Mouse (Mus musculus): ENCODE results near the gene Acads.
"Not testable (repeated sequence)": the region's sequence is repeated elsewhere in the genome, so short reads cannot be mapped to it uniquely, and the experiment has no call there.

Gene Acads

GRCm38 (mm10) chr5:115091015-115091414 is 28.1 kb downstream of the Acads start:
- in situ Hi-C loops (cut with MboI; ENCODE audit: low pct_unique_long_range_greater_than_20kb in 1 of 2, low sequenced_read_pairs in 2 of 2, unreplicated experiment in 1 of 2), result no loop called here

GRCm38 (mm10) chr5:115089592-115090268 is 29.4 kb downstream of the Acads start:
- in situ Hi-C loops (cut with MboI; ENCODE audit: low pct_unique_long_range_greater_than_20kb in 1 of 2, low sequenced_read_pairs in 2 of 2, unreplicated experiment in 1 of 2), result loop anchor here in 1 of 2 experiments (10.0 kb wide), 1 partner anchor 115 kb away; the partner anchor contains the start of gene Hnf1a

- in situ Hi-C loops (cut with MboI; ENCODE audit: low pct_unique_long_range_greater_than_20kb in 1 of 2, low sequenced_read_pairs in 2 of 2, unreplicated experiment in 1 of 2), result loop anchor here in 1 of 2 experiments (10.0 kb wide), 1 partner anchor 111 kb away; the partner anchor contains the start of gene Hnf1a
These were observed 33.5 kb downstream of the Acads start for GRCm38 (mm10) chr5:115085675-115086074.

- in situ Hi-C loops (cut with MboI; ENCODE audit: low pct_unique_long_range_greater_than_20kb in 1 of 2, low sequenced_read_pairs in 2 of 2, unreplicated experiment in 1 of 2), result loop anchor here in 1 of 2 experiments (10.0 kb wide), 1 partner anchor 109 kb away; the partner anchor contains the start of gene Hnf1a
These were observed 35.7 kb downstream of the Acads start for GRCm38 (mm10) chr5:115083492-115083891.

DNA sequence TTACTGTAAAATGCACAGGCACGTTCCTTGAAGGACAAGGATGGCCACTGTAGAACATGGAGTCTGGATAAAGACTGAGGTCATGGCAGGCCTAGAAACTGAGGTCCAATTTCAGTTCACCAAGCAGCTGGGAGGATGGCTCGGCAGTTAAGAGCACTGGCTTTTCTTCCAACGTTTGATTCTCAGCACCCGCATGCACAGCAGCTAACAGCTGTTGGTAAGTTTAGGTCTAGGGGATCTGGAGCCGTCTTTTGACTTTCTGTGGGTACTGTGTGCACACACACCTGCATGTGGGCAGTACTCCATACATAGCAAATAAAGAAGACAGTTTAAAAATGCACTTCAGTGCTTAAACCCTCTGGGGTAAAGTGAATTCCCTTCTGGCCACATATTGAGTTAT is 37.5 kb downstream of the Acads start:
- in situ Hi-C loops (cut with MboI; ENCODE audit: low pct_unique_long_range_greater_than_20kb in 1 of 2, low sequenced_read_pairs in 2 of 2, unreplicated experiment in 1 of 2), result loop anchor here in 1 of 2 experiments (10.0 kb wide), 1 partner anchor 107 kb away; the partner anchor contains the start of gene Hnf1a

GRCm38 (mm10) chr5:115076144-115076901 is 42.8 kb downstream of the Acads start:
- in situ Hi-C loops (cut with MboI; ENCODE audit: low pct_unique_long_range_greater_than_20kb in 1 of 2, low sequenced_read_pairs in 2 of 2, unreplicated experiment in 1 of 2), result loop anchor here in 1 of 2 experiments (5.0 kb wide), 1 partner anchor 99 kb away; no protein-coding TSS in a partner anchor

- in situ Hi-C loops (cut with MboI; ENCODE audit: low pct_unique_long_range_greater_than_20kb in 1 of 2, low sequenced_read_pairs in 2 of 2, unreplicated experiment in 1 of 2), result loop anchor here in 1 of 2 experiments (5.0 kb wide), 1 partner anchor 97 kb away; no protein-coding TSS in a partner anchor
These were observed 44.4 kb downstream of the Acads start for GRCm38 (mm10) chr5:115074749-115075148.

DNA sequence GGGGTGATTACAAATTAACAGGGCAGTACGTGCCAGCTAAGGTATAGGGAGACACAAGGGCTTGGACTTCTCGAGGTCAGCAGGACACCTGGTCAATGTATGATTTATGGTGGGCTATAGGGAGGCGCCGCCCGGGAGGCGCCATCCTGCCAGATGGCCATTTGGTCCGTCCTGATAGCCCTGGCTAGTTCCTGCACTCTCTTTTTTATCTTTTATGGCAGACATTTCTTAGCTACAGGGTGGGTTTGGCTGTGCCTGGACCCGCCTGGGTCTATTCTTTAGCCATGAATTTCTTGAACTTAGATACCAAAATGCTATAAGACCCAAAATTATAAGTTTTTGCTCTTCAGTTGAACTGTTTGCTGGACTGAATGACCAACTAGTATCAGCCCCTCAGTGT is 45.8 kb downstream of the Acads start:
- in situ Hi-C loops (cut with MboI; ENCODE audit: low pct_unique_long_range_greater_than_20kb in 1 of 2, low sequenced_read_pairs in 2 of 2, unreplicated experiment in 1 of 2), result not testable (repeated sequence)

GRCm38 (mm10) chr5:115072143-115072542 is 47.0 kb downstream of the Acads start:
- in situ Hi-C loops (cut with MboI; ENCODE audit: low pct_unique_long_range_greater_than_20kb in 1 of 2, low sequenced_read_pairs in 2 of 2, unreplicated experiment in 1 of 2), result no loop called here

DNA sequence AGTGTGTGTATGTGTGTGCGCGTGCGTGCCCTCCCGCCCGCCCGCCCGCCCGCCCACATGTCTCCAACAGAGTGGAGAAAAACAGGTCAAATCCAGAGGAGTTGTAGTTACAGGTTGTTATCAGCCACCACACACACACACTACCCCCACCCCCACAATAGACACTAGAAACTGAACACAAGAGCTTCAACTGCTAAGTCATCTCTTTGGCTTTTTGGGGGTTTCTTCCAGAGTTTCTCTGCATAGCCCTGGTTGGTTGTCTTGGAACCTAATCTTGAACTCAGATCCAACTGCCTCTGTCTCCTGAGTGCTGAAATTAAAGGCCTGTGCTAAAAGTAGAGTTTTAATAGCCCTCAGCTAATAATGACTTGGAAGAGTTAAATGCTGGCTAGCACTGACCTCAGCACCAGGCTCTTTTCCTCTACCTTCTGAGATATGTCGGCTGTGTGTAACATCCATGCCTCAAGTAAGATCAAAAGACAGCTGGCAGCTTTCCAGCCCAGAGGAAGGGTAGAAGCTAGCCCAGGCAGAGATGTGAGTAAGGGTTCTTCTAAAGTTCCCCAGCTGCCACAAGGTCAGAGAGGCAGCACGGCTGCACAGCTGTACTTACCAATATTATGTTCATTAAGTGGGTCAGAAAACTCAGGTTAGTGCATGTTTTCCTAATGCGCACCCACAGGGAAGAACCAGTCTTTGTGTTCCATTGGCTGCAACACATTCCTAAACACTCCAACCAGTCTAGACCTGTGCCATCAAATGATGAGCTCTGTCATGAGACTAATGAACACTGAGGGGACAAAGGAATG is 47.8 kb downstream of the Acads start:
- in situ Hi-C loops (cut with MboI; ENCODE audit: low pct_unique_long_range_greater_than_20kb in 1 of 2, low sequenced_read_pairs in 2 of 2, unreplicated experiment in 1 of 2), result no loop called here

GRCm38 (mm10) chr5:115070457-115070856 is 48.7 kb downstream of the Acads start:
- in situ Hi-C loops (cut with MboI; ENCODE audit: low pct_unique_long_range_greater_than_20kb in 1 of 2, low sequenced_read_pairs in 2 of 2, unreplicated experiment in 1 of 2), result no loop called here

- in situ Hi-C loops (cut with MboI; ENCODE audit: low pct_unique_long_range_greater_than_20kb in 1 of 2, low sequenced_read_pairs in 2 of 2, unreplicated experiment in 1 of 2), result no loop called here
These were observed 49.5 kb downstream of the Acads start for GRCm38 (mm10) chr5:115069611-115070010.

GRCm38 (mm10) chr5:115068671-115069421 is 50.3 kb downstream of the Acads start:
- in situ Hi-C loops (cut with MboI; ENCODE audit: low pct_unique_long_range_greater_than_20kb in 1 of 2, low sequenced_read_pairs in 2 of 2, unreplicated experiment in 1 of 2), result no loop called here

DNA sequence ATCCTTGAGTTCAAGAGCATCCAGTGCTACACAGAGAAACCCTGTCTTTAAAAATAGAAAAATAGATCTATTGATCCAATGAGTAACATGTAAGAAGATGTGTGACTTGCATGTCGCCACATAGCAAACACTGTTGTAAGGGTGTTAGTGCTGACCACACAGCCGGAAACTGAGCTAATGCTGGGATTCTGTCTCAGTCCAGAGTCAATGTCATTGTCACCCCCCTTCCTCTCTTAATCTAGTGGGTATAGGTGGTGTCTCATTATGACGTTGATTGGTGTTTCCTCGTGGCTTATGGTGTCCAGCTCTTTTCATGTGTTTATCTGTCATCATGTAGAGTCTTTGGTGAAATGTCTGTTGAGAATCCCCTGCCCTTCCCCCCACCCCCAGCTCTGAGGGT is 52.9 kb downstream of the Acads start:
- in situ Hi-C loops (cut with MboI; ENCODE audit: low pct_unique_long_range_greater_than_20kb in 1 of 2, low sequenced_read_pairs in 2 of 2, unreplicated experiment in 1 of 2), result no loop called here

DNA sequence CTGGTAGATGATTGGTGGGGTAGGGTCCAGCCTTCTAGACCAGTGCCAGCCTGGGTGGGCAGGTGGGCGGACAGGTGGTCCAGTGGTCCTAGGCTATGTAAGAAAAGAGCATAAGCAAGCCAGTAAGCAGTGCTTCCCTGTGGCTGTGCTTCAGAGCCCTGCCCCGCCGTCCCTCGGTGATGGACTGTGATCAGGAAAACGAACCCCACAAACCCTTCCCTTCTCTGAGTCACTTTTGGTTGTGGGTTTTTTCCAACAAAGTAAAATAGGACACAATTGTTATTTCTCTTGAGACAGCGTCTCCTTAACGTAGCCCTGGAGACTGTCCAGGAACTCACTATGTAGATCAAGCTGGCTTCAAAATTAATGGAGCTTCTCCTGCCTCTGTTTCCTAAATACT is 55.8 kb downstream of the Acads start:
- in situ Hi-C loops (cut with MboI; ENCODE audit: low pct_unique_long_range_greater_than_20kb in 1 of 2, low sequenced_read_pairs in 2 of 2, unreplicated experiment in 1 of 2), result no loop called here

DNA sequence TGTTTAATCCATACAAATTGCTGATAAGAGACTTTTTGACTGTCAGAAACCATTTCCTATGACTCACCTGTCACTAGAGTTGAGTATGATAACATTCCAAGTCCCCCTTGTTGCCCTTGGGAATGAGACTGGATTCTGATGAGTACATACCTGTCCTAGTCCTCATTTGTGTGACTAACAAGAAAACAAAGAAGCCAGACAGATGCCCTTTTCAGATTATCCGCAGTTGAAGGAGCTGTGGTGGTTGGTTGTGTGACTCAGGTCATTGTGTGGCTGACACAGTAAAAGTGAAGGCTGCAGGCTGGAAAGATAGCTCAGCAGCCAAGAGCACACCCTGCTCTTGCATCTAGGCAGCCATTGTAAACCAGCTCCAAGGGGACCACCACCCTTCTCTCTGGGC is 56.6 kb downstream of the Acads start:
- in situ Hi-C loops (cut with MboI; ENCODE audit: low pct_unique_long_range_greater_than_20kb in 1 of 2, low sequenced_read_pairs in 2 of 2, unreplicated experiment in 1 of 2), result no loop called here

DNA sequence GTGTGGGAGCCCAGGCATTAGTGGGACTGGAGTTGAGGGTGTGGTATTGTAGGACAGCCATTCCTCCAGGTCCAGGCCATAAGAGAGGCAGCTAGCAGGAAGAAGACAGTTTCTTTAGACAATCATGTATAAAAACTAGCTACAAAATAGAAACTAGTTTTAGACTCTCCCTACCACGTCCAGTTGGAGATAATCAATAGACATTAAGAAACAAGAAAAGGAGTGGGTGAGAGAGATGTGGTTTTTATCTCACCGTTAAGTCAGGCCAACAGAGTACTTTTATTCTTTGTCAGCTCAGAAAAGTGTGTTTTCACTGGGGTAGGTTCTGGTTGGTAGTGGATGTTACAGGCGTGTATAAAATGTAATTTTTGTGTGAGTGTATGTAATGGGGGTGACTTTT is 58.2 kb downstream of the Acads start:
- in situ Hi-C loops (cut with MboI; ENCODE audit: low pct_unique_long_range_greater_than_20kb in 1 of 2, low sequenced_read_pairs in 2 of 2, unreplicated experiment in 1 of 2), result no loop called here
